Mouse (Mus musculus): ENCODE measurements around the gene P2rx2.

Gene P2rx2

GRCm38 (mm10) chr5:110313127-110313526, 29.9 kb downstream of the P2rx2 start:
- no peak for DNase-seq

GRCm38 (mm10) chr5:110308861-110309260, 34.2 kb downstream of the P2rx2 start:
- DNase-seq: no peak

GRCm38 (mm10) chr5:110300591-110300990, 42.4 kb downstream of the P2rx2 start:
- no peak for DNase-seq

GRCm38 (mm10) chr5:110296637-110297036, 46.4 kb downstream of the P2rx2 start:
- DNase-seq: no peak

GRCm38 (mm10) chr5:110291649-110292048, 51.4 kb downstream of the P2rx2 start:
- no peak for DNase-seq
